Mouse (Mus musculus): Measurements from ENCODE around the gene Ppp2r3a. TPM values are rescaled to one million over a fixed set of nuclear protein-coding genes. Genes with fewer than 3 reads are reported as not detected.
A peak's percentile ranks its signal among the peaks of the same experiment; 100 is the strongest.

The Ppp2r3a gene
- total RNA-seq, 2 experiments from 2014 or later = 5.5 to 16.3 TPM

DNA sequence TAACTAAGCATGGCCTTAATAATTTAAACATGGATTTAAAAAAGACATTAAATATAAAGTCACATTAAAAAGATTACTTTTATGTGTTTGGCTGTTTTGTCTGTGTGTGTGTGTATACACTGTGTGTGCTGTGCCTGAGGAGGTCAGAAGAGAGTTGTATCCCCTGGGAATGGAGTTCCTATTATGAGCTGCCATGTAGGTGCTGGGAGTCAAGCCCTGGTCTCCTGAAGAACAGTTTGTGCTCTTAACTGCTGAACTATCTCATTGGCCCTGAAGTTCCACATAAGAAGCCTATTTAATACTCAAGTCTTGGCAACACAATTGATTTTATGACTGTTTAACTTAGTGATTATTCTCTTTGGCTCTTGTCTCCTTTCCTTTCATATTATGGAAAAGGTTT, 174.1 kb downstream of the Ppp2r3a start:
- ATAC-seq (replicated peaks; ENCODE audit: poor library complexity, severe bottlenecking) = no peak

DNA sequence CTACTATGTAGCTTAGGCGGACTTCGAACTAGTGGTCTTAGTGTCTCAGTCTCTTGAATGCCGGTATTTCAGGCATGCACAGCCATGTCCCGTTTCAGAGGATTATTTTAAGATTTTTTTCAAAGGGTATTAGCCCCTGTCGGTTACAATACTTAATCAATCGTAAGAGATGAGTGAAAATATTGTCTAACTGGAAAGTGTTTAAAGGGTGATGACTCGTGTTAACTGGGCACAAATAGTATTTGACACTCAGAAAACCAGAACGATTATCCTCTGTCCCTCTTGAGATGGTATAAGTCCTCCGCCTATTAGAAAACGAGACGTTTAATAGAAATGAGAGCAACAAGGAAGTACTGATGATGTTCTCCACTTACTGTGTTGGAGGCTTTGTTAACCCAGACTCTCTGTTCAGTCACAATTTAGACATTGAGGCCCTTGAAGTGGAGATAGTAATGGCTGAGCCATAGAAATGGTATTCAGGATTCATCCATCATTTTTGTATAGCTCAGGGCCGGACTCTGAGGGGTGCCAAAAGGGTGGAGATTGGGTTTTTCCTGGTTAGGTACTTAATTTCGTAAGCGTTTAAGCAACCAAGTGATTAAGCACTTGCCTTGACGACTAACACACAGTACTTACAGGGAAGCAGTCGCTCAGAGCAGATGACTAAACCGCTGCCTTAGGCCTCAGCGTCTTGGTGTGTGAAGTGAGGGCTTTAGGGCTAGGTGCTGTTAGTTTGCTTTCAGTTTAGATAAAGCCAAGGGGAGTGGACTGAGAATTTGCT, 175.3 kb downstream of the Ppp2r3a start:
- peak; percentile 26 for ATAC-seq (replicated peaks; ENCODE audit: poor library complexity, severe bottlenecking)

DNA sequence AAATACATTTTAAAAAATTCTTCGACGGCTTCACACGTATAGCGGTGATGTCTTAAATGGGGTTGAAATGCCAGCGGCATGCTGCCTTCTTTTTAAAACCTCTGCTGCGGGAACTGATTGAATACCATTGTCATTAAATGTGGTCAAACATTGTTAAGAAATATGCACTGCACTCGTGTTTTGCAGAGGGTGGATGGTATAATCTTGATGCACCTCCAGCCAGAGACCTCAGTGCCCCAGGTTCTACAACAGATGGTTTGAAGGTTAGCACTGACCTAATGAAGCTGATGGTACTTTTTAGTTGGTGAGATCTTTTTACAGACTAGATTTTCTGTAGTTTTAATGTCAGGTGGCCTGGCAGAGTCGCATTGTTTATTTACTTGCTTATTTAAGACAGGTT, 175.9 kb downstream of the Ppp2r3a start:
- ATAC-seq (replicated peaks; ENCODE audit: poor library complexity, severe bottlenecking) = no peak

DNA sequence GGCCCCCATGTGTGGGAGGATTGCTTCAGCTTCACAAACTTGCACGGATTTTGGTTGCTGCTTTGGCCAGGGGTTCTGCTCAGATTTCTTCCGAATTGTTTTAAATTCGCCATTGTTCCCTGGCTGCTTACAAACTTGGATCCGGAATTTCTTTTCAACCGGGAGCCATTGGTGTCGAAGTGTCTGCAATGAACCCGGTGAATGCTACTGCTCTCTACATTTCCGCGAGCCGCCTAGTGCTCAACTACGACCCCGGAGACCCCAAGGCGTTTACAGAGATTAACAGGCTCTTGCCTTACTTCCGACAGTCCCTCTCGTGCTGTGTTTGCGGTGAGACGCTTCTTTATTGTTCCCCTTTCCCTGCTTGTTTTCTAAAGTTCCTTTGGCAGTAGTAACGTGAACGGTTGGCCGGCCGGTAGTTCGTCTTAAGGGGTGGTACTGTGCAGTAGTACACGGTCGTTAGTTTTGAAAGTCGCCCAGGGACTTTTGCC, 176.5 kb downstream of the Ppp2r3a start:
- ATAC-seq (replicated peaks; ENCODE audit: poor library complexity, severe bottlenecking) = peak; percentile 23

GRCm38 (mm10) chr9:101074332-101075021, 177.1 kb downstream of the Ppp2r3a start:
- peak; percentile 38 for ATAC-seq (replicated peaks; ENCODE audit: poor library complexity, severe bottlenecking)

- no peak for ATAC-seq (replicated peaks; ENCODE audit: poor library complexity, severe bottlenecking)
These were observed 177.6 kb downstream of the Ppp2r3a start, which contains the start of gene Msl2 for GRCm38 (mm10) chr9:101073987-101074331. Gene Msl2 (plus strand): TSS chr9:101074101.

GRCm38 (mm10) chr9:101073041-101073986, 178.3 kb downstream of the Ppp2r3a start:
- ATAC-seq (replicated peaks; ENCODE audit: poor library complexity, severe bottlenecking) = peak; percentile 69

GRCm38 (mm10) chr9:101072506-101072905, 179.1 kb downstream of the Ppp2r3a start:
- no peak for ATAC-seq (replicated peaks; ENCODE audit: poor library complexity, severe bottlenecking)

DNA sequence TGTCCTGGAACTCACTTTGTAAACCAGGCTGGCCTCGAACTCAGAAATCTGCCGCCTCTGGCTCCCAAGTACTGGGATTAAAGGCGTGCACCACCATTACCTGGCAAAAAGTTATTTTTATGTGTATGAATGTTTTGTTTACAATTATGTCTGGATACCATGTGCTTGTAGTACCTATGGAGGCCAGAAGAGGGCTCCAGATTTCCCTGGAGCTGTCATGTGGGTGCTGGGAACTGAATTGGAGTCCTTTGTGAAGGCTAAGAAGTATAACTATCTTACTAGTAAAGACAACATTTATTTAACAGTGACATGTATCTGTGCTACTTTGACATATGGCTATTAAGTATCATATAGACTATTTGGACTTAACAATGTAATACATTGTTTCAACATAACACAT, 181.8 kb downstream of the Ppp2r3a start:
- no peak for ATAC-seq (replicated peaks; ENCODE audit: poor library complexity, severe bottlenecking)

GRCm38 (mm10) chr9:101065076-101065602, 186.5 kb downstream of the Ppp2r3a start:
- ATAC-seq (replicated peaks; ENCODE audit: poor library complexity, severe bottlenecking) = no peak

DNA sequence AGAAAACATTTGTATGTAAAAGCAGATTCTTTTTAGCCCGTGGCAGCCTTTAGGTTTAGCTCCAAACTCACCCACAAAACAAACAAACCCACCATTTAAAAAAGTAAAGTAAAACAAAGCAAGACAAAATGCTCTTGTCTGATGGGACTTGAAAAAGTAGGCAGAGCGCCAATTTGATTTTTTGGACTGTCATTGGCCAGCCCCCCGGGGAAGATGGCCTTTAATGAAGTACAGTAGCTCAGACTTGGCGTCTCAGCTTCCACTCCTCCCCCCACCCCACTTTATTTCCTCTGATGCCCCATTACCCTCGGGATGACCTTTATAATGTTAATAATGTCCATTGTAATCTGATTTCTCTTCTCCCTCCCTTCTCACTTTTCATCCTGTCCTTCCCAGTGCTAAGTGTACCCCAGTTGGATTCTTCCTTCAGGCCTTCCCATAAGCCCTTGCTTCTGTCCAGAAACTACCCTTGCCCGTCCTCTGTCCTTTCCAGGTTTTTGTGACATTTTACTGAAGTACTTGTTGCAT, 189.3 kb downstream of the Ppp2r3a start:
- ATAC-seq (replicated peaks; ENCODE audit: poor library complexity, severe bottlenecking) = no peak

DNA sequence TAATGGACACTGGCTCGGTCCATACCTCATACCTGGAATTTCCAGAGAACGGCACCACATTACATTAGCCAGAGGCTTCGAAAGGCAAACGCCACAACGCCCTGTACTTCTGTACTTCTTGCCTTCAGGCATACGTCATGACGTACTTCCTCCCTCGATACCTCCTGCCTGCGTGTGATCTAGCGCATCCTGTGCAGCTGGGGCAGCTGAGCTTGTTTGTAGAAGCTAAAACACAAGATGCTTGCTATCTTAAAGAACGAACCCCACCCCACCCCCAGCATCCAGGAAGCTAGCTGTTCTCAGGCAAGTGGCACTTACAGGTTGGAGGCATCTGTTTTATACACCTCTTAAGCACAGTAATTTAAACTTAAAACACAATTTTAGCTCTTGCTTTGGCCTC, 190.6 kb downstream of the Ppp2r3a start:
- peak; percentile 81 for ATAC-seq (replicated peaks; ENCODE audit: poor library complexity, severe bottlenecking)

DNA sequence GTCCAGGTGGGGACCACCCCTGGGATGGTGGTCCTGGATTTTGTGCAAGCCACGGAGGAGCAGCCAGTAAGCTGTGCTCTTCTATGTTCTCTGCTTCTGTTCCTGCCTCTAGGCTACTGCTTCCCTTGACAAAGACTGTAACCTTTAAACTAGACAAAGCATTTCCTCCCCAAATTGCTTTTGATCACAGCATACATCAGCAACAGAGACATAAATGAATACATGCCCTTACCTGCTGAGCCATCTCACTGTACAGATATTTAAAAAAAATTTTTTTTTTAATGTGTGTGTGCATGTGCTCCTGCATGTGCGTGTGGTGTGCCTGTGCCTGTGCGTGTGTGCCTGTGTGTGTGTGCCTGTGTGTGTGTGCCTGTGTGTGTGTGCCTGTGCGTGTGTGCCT, 194.4 kb downstream of the Ppp2r3a start:
- ATAC-seq (replicated peaks; ENCODE audit: poor library complexity, severe bottlenecking) = no peak

Other genes starting within 250 kb of the Ppp2r3a start
- 17.9 and 18.7 TPM in 2 replicates for gene Pccb, start 216.9 kb downstream of the Ppp2r3a start, total RNA-seq (2014; fragmentation: Nextera tagmentation)
- gene Pccb, start 216.9 kb downstream of the Ppp2r3a start, total RNA-seq (2017) = 15.6 and 21.4 TPM in 2 replicates
- 55.3 and 55.8 TPM in 2 replicates for gene Msl2, start 177.7 kb downstream of the Ppp2r3a start, total RNA-seq (2014; fragmentation: Nextera tagmentation)
- 38.0 and 47.4 TPM in 2 replicates for gene Msl2, start 177.7 kb downstream of the Ppp2r3a start, total RNA-seq (2017)

Data from granulocyte monocyte progenitor cell, adult 5-6 weeks (primary cell).